Mouse (Mus musculus) embryonic fibroblast, embryonic 13.5 days (primary cell): ENCODE results near the gene Cpne5.
"Not testable (repeated sequence)": the region's sequence is repeated elsewhere in the genome, so short reads cannot be mapped to it uniquely, and the experiment has no call there.

ENCODE experiments used
- CTCF ChIP-seq: IDR thresholded peaks from 2 replicates; pipeline ENCODE4 v1.5.1; 2011; ENCODE audit warnings: mild to moderate bottlenecking, control low read depth, low read length, moderate library complexity, borderline replicate concordance; ENCODE audit not compliant: insufficient read depth
- POLR2A ChIP-seq: IDR thresholded peaks from 2 replicates; pipeline ENCODE4 v1.6.1; 2011; ENCODE audit warnings: low read depth, mild to moderate bottlenecking, control low read depth, low read length, moderate library complexity

- not testable (repeated sequence) for TF ChIP-seq CTCF, POLR2A
Observed at GRCm38 (mm10) chr17:29251006-29251405, 13.0 kb upstream of the Cpne5 start.
